Mouse (Mus musculus) activated CD4-positive, CD25-positive, alpha-beta regulatory T cell (primary cell): ENCODE results near the gene Cntrob. TPM values are rescaled to one million over a fixed set of nuclear protein-coding genes. Genes with fewer than 3 reads are reported as not detected.

ENCODE experiments used
- polyA plus RNA-seq, 2 experiments: library from polyadenylated mRNA; unstranded; fragments of 100-300 nt; shearing (Covaris generic); gene quantifications; one replicate each; pipeline ENCODE4 v1.2.1; 2017

The Cntrob gene
- 10 to 100 TPM in 1 of 2 experiments, 1 to 10 TPM in 1; 4.3 to 12.7 TPM for polyA plus RNA-seq

GRCm38 (mm10) chr11:69323667-69324111 lies at the start of gene Cntrob, which contains the start of gene Trappc1:
TSS of gene Cntrob (minus strand) at chr11:69323775.
TSS of gene Trappc1 (plus strand) at chr11:69323980.

GRCm38 (mm10) chr11:69369215-69369989 lies 45.8 kb upstream of the Cntrob start, which contains the start of gene Chd3:
TSS of gene Chd3 (minus strand) at chr11:69369406.

GRCm38 (mm10) chr11:69340161-69341131 lies 16.9 kb upstream of the Cntrob start, which contains the start of gene Rnf227:
TSS of gene Rnf227 (plus strand) at chr11:69340461.

GRCm38 (mm10) chr11:69325628-69326407 lies 2.2 kb upstream of the Cntrob start, which contains the start of gene Kcnab3:
TSS of gene Kcnab3 (plus strand) at chr11:69326258.

Other genes starting within 250 kb of the Cntrob start
- 100 to 1,000 TPM; 113 to 123 TPM for gene Vamp2, start 235.3 kb downstream of the Cntrob start, polyA plus RNA-seq
- gene Per1, start 228.6 kb downstream of the Cntrob start, polyA plus RNA-seq, result 10 to 100 TPM in 1 of 2 experiments, 1 to 10 TPM in 1; 6.6 to 10.3 TPM
- gene Hes7, start 203.4 kb downstream of the Cntrob start, polyA plus RNA-seq, result under 1 TPM in 1 of 2 experiments, not detected in 1; 0.08 TPM
- under 1 TPM in 1 of 2 experiments, not detected in 1; 0.17 TPM for gene 9130213A22Rik, start 201.2 kb downstream of the Cntrob start, polyA plus RNA-seq
- gene Aloxe3, start 197.9 kb downstream of the Cntrob start, polyA plus RNA-seq, result under 1 TPM in 1 of 2 experiments, not detected in 1; 0.05 TPM
- gene Alox12b, start 166.8 kb downstream of the Cntrob start, polyA plus RNA-seq, result not detected
- gene Alox8, start 125.9 kb downstream of the Cntrob start, polyA plus RNA-seq, result 10 to 100 TPM in 1 of 2 experiments, 1 to 10 TPM in 1; 3.0 to 14.3 TPM
- gene Gucy2e, start 86.7 kb downstream of the Cntrob start, polyA plus RNA-seq, result under 1 TPM; 0.10 to 0.79 TPM
- gene Trappc1, start 205 bp upstream of the Cntrob start, polyA plus RNA-seq, result 100 to 1,000 TPM; 106 to 112 TPM
- 1 to 10 TPM; 1.9 to 3.8 TPM for gene Kcnab3, start 2.5 kb upstream of the Cntrob start, polyA plus RNA-seq
- gene Rnf227, start 16.7 kb upstream of the Cntrob start, polyA plus RNA-seq, result 1 to 10 TPM; 2.3 to 8.7 TPM
- gene Chd3, start 45.6 kb upstream of the Cntrob start, polyA plus RNA-seq, result 100 to 1,000 TPM in 1 of 2 experiments, 10 to 100 TPM in 1; 81.9 to 111 TPM
- gene Naa38, start 71.7 kb upstream of the Cntrob start, polyA plus RNA-seq, result 100 to 1,000 TPM; 128 to 154 TPM
- gene Cyb5d1, start 71.9 kb upstream of the Cntrob start, polyA plus RNA-seq, result 10 to 100 TPM; 20.5 to 23.2 TPM
- gene Tmem88, start 74.5 kb upstream of the Cntrob start, polyA plus RNA-seq, result under 1 TPM; 0.14 to 0.22 TPM
- gene Kdm6b, start 89.9 kb upstream of the Cntrob start, polyA plus RNA-seq, result 1 to 10 TPM; 4.8 to 6.3 TPM
- gene Dnah2, start 225.3 kb upstream of the Cntrob start, polyA plus RNA-seq, result under 1 TPM; 0.02 to 0.48 TPM
- under 1 TPM; 0.23 to 0.32 TPM for gene Efnb3, start 236.4 kb upstream of the Cntrob start, polyA plus RNA-seq